Mouse (Mus musculus) limb, embryonic 14.5 days (tissue): ENCODE data around the gene Gpd1. TPM values are rescaled to one million over a fixed set of nuclear protein-coding genes. Genes with fewer than 3 reads are reported as not detected.
A peak's percentile ranks its signal among the peaks of the same experiment; 100 is the strongest.

Experiments used
- ATAC-seq: fragments of 200-750 bp; cut with Nextera tagmentation; 2 replicates; pipeline ENCODE4 v1.8.0; 2017; ENCODE audit warnings: low read depth, moderate number of reproducible peaks, moderate TSS enrichment; ENCODE audit not compliant: low FRiP score
- DNase-seq: peaks from one replicate; pipeline ENCODE4 v3.0.0-alpha.2; 2015; ENCODE audit warnings: low spot score
- H3K27ac ChIP-seq: fragments of 300-500 bp; sonication (generic); replicated peaks from 2 replicates; pipeline ENCODE4 v1.5.1; 2014; ENCODE audit warnings: low read depth, mild to moderate bottlenecking, low read length, moderate library complexity, mixed read lengths
- H3K27me3 ChIP-seq: fragments of 300-500 bp; sonication (generic); 2 replicates; pipeline ENCODE4 v1.6.1; 2014; ENCODE audit warnings: low read length, mixed read lengths; ENCODE audit not compliant: control insufficient read depth, insufficient read depth
- H3K36me3 ChIP-seq: fragments of 300-500 bp; sonication (generic); 2 replicates; pipeline ENCODE4 v1.6.1; 2014; ENCODE audit warnings: mild to moderate bottlenecking, low read length, moderate library complexity, mixed read lengths; ENCODE audit not compliant: control insufficient read depth, insufficient read depth
- H3K4me1 ChIP-seq: fragments of 300-500 bp; sonication (generic); 2 replicates; pipeline ENCODE4 v1.6.1; 2014; ENCODE audit warnings: antibody characterized with exemption, low read length, mixed read lengths; ENCODE audit not compliant: control insufficient read depth, insufficient read depth
- H3K4me2 ChIP-seq: fragments of 300-500 bp; sonication (generic); replicated peaks from 2 replicates; pipeline ENCODE4 v1.6.1; 2014; ENCODE audit warnings: low read depth, mild to moderate bottlenecking, low read length, moderate library complexity; ENCODE audit not compliant: severe bottlenecking
- H3K4me3 ChIP-seq: fragments of 300-500 bp; sonication (generic); replicated peaks from 2 replicates; pipeline ENCODE4 v1.5.1; 2014; ENCODE audit warnings: low read length
- H3K9ac ChIP-seq: fragments of 300-500 bp; sonication (generic); 2 replicates; pipeline ENCODE4 v1.6.1; 2014; ENCODE audit warnings: mild to moderate bottlenecking, low read depth, low read length, moderate library complexity; ENCODE audit not compliant: severe bottlenecking
- H3K9me3 ChIP-seq: fragments of 300-500 bp; sonication (generic); 2 replicates; pipeline ENCODE4 v1.6.1; 2016; ENCODE audit warnings: low read length; ENCODE audit not compliant: control insufficient read depth
- POLR2A ChIP-seq: fragments of 200-500 bp; IDR thresholded peaks from 2 replicates; pipeline ENCODE4 v1.8.0; 2012; ENCODE audit warnings: inconsistent platforms, mild to moderate bottlenecking, moderate library complexity, borderline replicate concordance; ENCODE audit not compliant: insufficient read depth, insufficient read length; ENCODE audit errors: extremely low read depth
- WGBS: fragments of 180-500 bp; shearing (Covaris S2); extraction: QIAGEN DNeasy Blood & Tissue Kit; methylation state at CpG from one replicate; pipeline ENCODE4 v1.1.7; 2014; 5-methylcytosine and 5-hydroxymethylcytosine counted together
- polyA plus RNA-seq, 2 experiments: library from polyadenylated mRNA; depleted of rRNA in 1 of 2; stranded (reverse) in 1 of 2; unstranded in 1 of 2; fragments of >200 nt; fragmentation: Nextera tagmentation in 1 of 2; extraction: Ambion mirVana in 1 of 2; gene quantifications; 2 replicates each; pipeline versions ENCODE4 v1.2.1 to v1.2.3; 2012 to 2014

Gene Gpd1
- polyA plus RNA-seq, 2 experiments, result 0.22 to 1.4 TPM

DNA sequence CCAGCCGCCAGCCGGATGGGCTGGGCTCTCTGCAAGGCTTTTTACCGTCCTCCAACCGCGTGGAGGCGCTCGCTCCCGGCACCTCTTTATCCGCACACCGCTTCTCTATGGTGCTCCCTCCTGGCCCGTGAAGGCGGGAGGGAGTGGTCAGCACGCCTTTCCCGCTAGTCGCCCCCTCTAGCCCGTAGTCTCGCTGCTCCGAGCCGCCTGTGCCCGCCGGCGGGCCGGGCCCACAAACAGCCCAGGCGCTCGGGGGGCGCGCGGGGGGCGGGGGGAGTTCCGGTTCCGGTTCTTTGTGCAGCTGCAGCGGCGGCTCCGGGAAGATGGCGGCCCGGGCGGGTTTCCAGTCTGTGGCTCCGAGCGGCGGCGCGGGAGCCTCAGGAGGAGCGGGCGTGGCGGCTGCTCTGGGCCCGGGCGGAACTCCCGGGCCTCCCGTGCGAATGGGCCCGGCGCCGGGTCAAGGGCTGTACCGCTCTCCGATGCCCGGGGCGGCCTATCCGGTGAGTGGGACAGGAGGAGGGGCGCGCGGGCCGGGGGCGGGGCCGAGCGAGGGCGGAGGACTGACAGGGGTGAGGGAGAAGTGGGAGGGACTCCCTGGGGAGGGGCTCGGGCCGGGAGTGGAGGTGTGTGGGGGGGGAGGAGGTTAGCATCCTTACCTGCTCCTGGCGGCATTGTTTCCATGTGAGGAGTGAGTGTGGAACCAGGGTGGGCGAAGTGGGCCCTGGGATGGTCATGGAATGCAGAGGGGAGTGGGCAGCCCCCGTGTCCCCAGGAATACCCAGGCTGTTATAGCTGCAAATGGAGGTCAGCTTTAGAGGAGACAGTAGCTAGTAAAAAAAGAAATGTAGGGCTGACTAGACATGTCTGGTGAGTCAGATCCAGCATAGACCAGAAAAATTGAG, 15.1 kb upstream of the Gpd1 start, which contains the start of gene Smarcd1:
Smarcd1 (plus strand) TSS at position 131 of the 902 bp plus-strand sequence.
- DNase-seq, result peak; percentile 93
- Histone ChIP-seq H3K27me3 (no peaks in the 10 kb centered on the region), H3K9ac (peak within 1 kb of the TSS; percentile 99), H3K36me3 (peaks cover 34% of the 10 kb centered on the region), H3K4me3 (peak within 1 kb of the TSS; percentile 86), H3K4me1 (peaks cover 19% of the 10 kb centered on the region), H3K27ac (peak within 1 kb of the TSS; percentile 97), H3K9me3 (no peaks in the 10 kb centered on the region), H3K4me2 (peak within 1 kb of the TSS; percentile 78)
- ATAC-seq, result peak; percentile 97
- under 1% methylated on average over 62 of the region's 71 CpGs for WGBS
- TF ChIP-seq POLR2A, result 0 out of 2 replicates have a peak, but pooled peaks have one; percentile 50

- Histone ChIP-seq H3K36me3 (peaks cover 43% of the 10 kb centered on the region), H3K4me3 (peak overlapping the region; percentile 86), H3K27ac (no peak overlapping the region), H3K9ac (peak overlapping the region; percentile 99), H3K4me1 (peaks cover 19% of the 10 kb centered on the region), H3K4me2 (peak overlapping the region; percentile 78), H3K9me3 (no peaks in the 10 kb centered on the region), H3K27me3 (no peaks in the 10 kb centered on the region)
- ATAC-seq (no peak), DNase-seq (no peak)
- WGBS, result 67% methylated on average over 9 of the region's 9 CpGs
- no peak for TF ChIP-seq POLR2A
These were observed 14.2 kb upstream of the Gpd1 start for GRCm38 (mm10) chr15:99703104-99703503.

- Histone ChIP-seq H3K4me2 (peak overlapping the region; percentile 78; the same call in 1 of the 2 replicates), H3K27ac (no peak overlapping the region), H3K4me3 (no peak overlapping the region), H3K4me1 (peaks cover 19% of the 10 kb centered on the region), H3K9me3 (no peaks in the 10 kb centered on the region), H3K9ac (peak overlapping the region; percentile 99; the same call in 1 of the 2 replicates), H3K27me3 (no peaks in the 10 kb centered on the region), H3K36me3 (peaks cover 48% of the 10 kb centered on the region)
- ATAC-seq (no peak), DNase-seq (no peak)
- no peak for TF ChIP-seq POLR2A
- 74% methylated on average over 5 of the region's 5 CpGs for WGBS
These were observed 13.7 kb upstream of the Gpd1 start for GRCm38 (mm10) chr15:99703676-99704040.

DNA sequence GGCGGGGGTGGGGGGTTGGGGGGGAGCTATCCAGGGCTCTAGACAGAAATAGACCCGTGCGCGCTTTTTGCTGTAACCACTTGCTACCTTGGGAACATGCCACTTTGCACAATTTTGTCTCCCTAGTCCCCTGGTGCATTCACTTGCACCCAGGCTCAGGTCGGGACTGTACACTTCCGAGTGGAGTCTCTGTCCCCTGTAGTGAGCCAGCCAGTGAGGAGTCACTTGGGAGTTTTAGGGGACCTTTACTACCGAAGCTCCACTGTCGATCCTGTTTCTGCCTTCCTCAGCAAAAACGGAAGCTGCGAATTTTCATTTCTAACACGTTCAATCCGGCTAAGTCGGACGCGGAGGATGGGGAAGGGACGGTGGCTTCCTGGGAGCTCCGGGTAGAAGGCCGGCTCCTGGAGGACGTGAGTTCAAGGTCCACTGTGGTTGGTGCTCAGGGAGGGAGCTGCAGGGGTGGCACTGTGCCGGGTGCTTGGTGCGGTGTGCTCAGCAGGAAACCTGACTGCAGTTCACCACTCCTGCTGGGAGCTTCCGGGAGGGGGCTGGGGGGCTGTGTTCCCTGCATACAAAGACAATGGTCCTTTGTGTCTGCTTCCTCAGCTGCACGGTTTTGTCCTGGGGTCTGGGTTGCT, 13.2 kb upstream of the Gpd1 start:
- no peak for TF ChIP-seq POLR2A
- H3K9me3 ChIP-seq, result no peaks in the 10 kb centered on the region
- H3K4me2 ChIP-seq, result no peak overlapping the region
- ATAC-seq (no peak), DNase-seq (no peak)
- WGBS, result 64% methylated on average over 23 of the region's 23 CpGs
- peaks cover 19% of the 10 kb centered on the region for H3K4me1 ChIP-seq
- H3K27ac ChIP-seq, result no peak overlapping the region
- peaks cover 53% of the 10 kb centered on the region for H3K36me3 ChIP-seq
- H3K9ac ChIP-seq, result peak overlapping the region; percentile 28; the same call in 1 of the 2 replicates
- no peaks in the 10 kb centered on the region for H3K27me3 ChIP-seq
- no peak overlapping the region for H3K4me3 ChIP-seq

- Histone ChIP-seq H3K9ac (no peak overlapping the region), H3K27me3 (no peaks in the 10 kb centered on the region), H3K36me3 (peaks cover 60% of the 10 kb centered on the region), H3K4me3 (no peak overlapping the region), H3K4me2 (no peak overlapping the region), H3K27ac (no peak overlapping the region), H3K4me1 (peaks cover 19% of the 10 kb centered on the region), H3K9me3 (no peaks in the 10 kb centered on the region)
- WGBS, result 79% methylated on average over 7 of the region's 7 CpGs
- no peak for ATAC-seq
- no peak for TF ChIP-seq POLR2A
- DNase-seq, result no peak
These were observed 12.4 kb upstream of the Gpd1 start for GRCm38 (mm10) chr15:99704881-99705280.
